Mouse (Mus musculus): Measurements from ENCODE around the gene Gpbp1l1.

Gpbp1l1 gene

DNA sequence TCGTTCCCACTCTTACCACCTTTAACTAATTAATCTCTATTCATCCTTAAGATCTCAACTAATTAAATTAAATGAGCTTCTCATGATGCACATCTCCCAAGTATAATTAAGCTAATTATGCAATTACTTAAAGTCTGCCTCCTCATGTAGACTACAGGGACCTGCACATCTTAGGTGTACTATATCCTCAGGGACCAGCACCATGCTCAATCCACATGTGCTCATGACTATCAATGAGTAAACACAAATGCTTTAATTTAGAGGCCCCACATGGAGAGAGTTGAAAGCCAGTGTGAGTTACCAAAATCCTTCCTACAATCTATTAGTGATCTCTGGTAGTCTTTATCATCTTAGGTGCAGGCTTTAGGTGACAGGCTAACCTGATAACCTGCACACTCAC, 77.7 kb downstream of the Gpbp1l1 start:
- DNase-seq (ENCODE audit: low spot score in 2 of 2): no peak

DNA sequence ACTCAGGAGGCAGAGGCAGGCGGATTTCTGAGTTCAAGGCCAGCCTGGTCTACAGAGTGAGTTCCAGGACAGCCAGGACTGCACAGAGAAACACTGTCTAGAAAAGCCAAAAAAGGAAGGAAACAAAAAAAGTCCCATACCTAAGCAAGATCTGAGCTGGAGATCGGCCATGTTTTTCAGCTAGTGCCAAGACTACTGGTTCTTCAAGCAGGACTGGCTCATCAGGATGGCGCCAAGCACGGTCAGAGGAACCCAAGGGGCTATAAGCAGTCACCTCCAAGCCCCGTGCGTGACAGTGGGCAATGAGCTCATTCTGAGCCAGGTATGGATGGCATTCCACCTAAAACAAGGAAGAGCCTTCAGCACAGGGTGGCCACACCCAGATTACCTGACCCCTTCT, 81.4 kb downstream of the Gpbp1l1 start:
- DNase-seq (ENCODE audit: low spot score in 2 of 2): no peak

DNA sequence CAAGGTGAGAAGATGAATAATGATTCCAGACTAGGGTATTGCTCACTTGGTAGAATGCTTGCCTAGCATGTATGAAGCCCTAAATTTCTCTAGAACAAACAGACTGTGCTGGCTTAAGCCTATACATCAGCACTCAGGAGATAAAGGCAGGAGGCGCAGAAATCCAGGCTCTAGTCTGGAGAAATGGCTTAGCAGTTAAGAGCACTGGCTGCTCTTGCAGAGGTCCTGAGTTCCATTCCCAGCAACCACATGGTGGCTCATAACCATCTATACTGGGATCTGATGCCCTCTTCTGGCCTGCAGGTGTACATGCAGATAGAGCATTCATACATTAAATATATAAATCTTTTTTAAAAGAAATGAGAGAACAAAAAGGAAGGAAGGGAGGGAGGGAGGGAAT, 84.6 kb downstream of the Gpbp1l1 start:
- no peak for DNase-seq (ENCODE audit: low spot score in 2 of 2)

Measured in cerebellum, postnatal 4 days (tissue).